Mouse (Mus musculus) heart, postnatal 0 days (tissue): ENCODE measurements around the gene Cnksr3. TPM values are rescaled to one million over a fixed set of nuclear protein-coding genes. Genes with fewer than 3 reads are reported as not detected.

Source experiments
- ATAC-seq: fragments of 200-750 bp; cut with Nextera tagmentation; 2 replicates; pipeline ENCODE4 v1.8.0; 2017; ENCODE audit warnings: low read depth, moderate number of reproducible peaks, moderate library complexity; ENCODE audit not compliant: insufficient read depth
- DNase-seq: peaks from one replicate; pipeline ENCODE4 v3.0.0-alpha.2; 2016; ENCODE audit warnings: low spot score
- H3K27ac ChIP-seq: fragments of 300-500 bp; sonication (generic); 2 replicates; pipeline ENCODE4 v1.5.1; 2014; ENCODE audit warnings: low read depth, mild to moderate bottlenecking
- H3K27me3 ChIP-seq: fragments of 300-500 bp; sonication (generic); 2 replicates; pipeline ENCODE4 v1.6.1; 2014; ENCODE audit warnings: low read length, mixed read lengths; ENCODE audit not compliant: control insufficient read depth, insufficient read depth
- H3K36me3 ChIP-seq: fragments of 300-500 bp; sonication (generic); replicated peaks from 2 replicates; pipeline ENCODE4 v1.6.1; 2014; ENCODE audit warnings: low read length, mixed read lengths; ENCODE audit not compliant: control insufficient read depth, insufficient read depth
- H3K4me1 ChIP-seq: fragments of 300-500 bp; sonication (generic); 2 replicates; pipeline ENCODE4 v1.6.1; 2014; ENCODE audit warnings: antibody characterized with exemption; ENCODE audit not compliant: control insufficient read depth, insufficient read depth
- H3K4me2 ChIP-seq: fragments of 300-500 bp; sonication (generic); 2 replicates; pipeline ENCODE4 v1.6.1; 2014; ENCODE audit warnings: low read depth, mild to moderate bottlenecking, low read length, moderate library complexity
- H3K4me3 ChIP-seq: fragments of 300-500 bp; sonication (generic); 2 replicates; pipeline ENCODE4 v1.5.1; 2014; ENCODE audit warnings: low read depth, low read length
- H3K9ac ChIP-seq: fragments of 300-500 bp; sonication (generic); replicated peaks from 2 replicates; pipeline ENCODE4 v1.6.1; 2014; ENCODE audit warnings: low read depth, low read length, mixed read lengths
- H3K9me3 ChIP-seq: fragments of 300-500 bp; sonication (generic); replicated peaks from 2 replicates; pipeline ENCODE4 v1.6.1; 2016; ENCODE audit warnings: low read length; ENCODE audit not compliant: control insufficient read depth
- CTCF ChIP-seq: IDR thresholded peaks from 2 replicates; pipeline ENCODE4 v1.5.1; 2016; ENCODE audit warnings: antibody characterized with exemption, control low read depth, low read depth
- EP300 ChIP-seq: IDR thresholded peaks from 2 replicates; pipeline ENCODE4 v1.6.1; 2016; ENCODE audit warnings: antibody characterized with exemption, low read depth
- WGBS: fragments of 180-500 bp; shearing (Covaris S2); extraction: QIAGEN DNeasy Blood & Tissue Kit; methylation state at CpG from one replicate; pipeline ENCODE4 v1.1.7; 2014; 5-methylcytosine and 5-hydroxymethylcytosine counted together
- polyA plus RNA-seq: library from polyadenylated mRNA; unstranded; fragments of >200 nt; fragmentation: Nextera tagmentation; extraction: Ambion mirVana; gene quantifications from 2 replicates; pipeline ENCODE4 v1.2.1, GENCODE M21; 2015
- total RNA-seq: library from RNA; depleted of rRNA; stranded (reverse); fragments of >200 nt; gene quantifications from 2 replicates; pipeline ENCODE4 v1.2.3, GENCODE M21; 2014; ENCODE audit warnings: low replicate concordance

The Cnksr3 gene
- total and polyA plus RNA-seq, 2 experiments from 2014 or later, result 8.1 to 16.6 TPM

- ATAC-seq, result no peak
- WGBS, result 89% methylated on average over 4 of the region's 4 CpGs
- H3K4me2 ChIP-seq, result no peak overlapping the region
These were observed 98.3 kb downstream of the Cnksr3 start for GRCm38 (mm10) chr10:7113747-7114146.

GRCm38 (mm10) chr10:7113144-7113543, 98.9 kb downstream of the Cnksr3 start:
- no peak for DNase-seq
- no peak for ATAC-seq
- Histone ChIP-seq H3K4me3 (no peak overlapping the region), H3K9me3 (no peaks in the 10 kb centered on the region), H3K27me3 (no peaks in the 10 kb centered on the region), H3K27ac (no peak overlapping the region), H3K36me3 (0 out of 2 replicates have a peak, but pooled peaks cover 6% of the 10 kb centered on the region), H3K4me2 (no peak overlapping the region), H3K9ac (no peak overlapping the region), H3K4me1 (no peaks in the 10 kb centered on the region)
- TF ChIP-seq CTCF, result no peak
- no peak for TF ChIP-seq EP300
- WGBS, result 86% methylated on average over 1 of the region's 1 CpGs

More at GRCm38 (mm10) chr10:7113747-7114146, 98.3 kb downstream of the Cnksr3 start:
- no peak for TF ChIP-seq EP300
- no peak for TF ChIP-seq CTCF
- no peak overlapping the region for H3K9ac ChIP-seq
- H3K4me1 ChIP-seq, result 0 out of 2 replicates have a peak, but pooled peaks cover 5% of the 10 kb centered on the region
- H3K9me3 ChIP-seq, result no peaks in the 10 kb centered on the region
- H3K36me3 ChIP-seq, result 0 out of 2 replicates have a peak, but pooled peaks cover 6% of the 10 kb centered on the region
- no peaks in the 10 kb centered on the region for H3K27me3 ChIP-seq
- H3K4me3 ChIP-seq, result no peak overlapping the region
- no peak overlapping the region for H3K27ac ChIP-seq
- DNase-seq, result no peak

- DNase-seq, result no peak
These were observed 100.5 kb downstream of the Cnksr3 start for GRCm38 (mm10) chr10:7111462-7112000.

GRCm38 (mm10) chr10:7103872-7104271, 108.2 kb downstream of the Cnksr3 start:
- Histone ChIP-seq H3K4me2 (no peak overlapping the region), H3K36me3 (no peaks in the 10 kb centered on the region), H3K27ac (no peak overlapping the region), H3K4me3 (no peak overlapping the region), H3K27me3 (no peaks in the 10 kb centered on the region), H3K9me3 (no peaks in the 10 kb centered on the region), H3K4me1 (no peaks in the 10 kb centered on the region), H3K9ac (no peak overlapping the region)
- DNase-seq (no peak), ATAC-seq (no peak)
- WGBS, result 36% methylated on average over 1 of the region's 1 CpGs
- TF ChIP-seq CTCF (no peak), EP300 (no peak)

More at GRCm38 (mm10) chr10:7111462-7112000, 100.5 kb downstream of the Cnksr3 start:
- Histone ChIP-seq H3K27ac (no peak overlapping the region), H3K4me1 (no peaks in the 10 kb centered on the region), H3K4me2 (no peak overlapping the region), H3K4me3 (no peak overlapping the region), H3K9me3 (no peaks in the 10 kb centered on the region), H3K36me3 (no peaks in the 10 kb centered on the region), H3K9ac (no peak overlapping the region), H3K27me3 (no peaks in the 10 kb centered on the region)
- TF ChIP-seq CTCF, result no peak
- 43% methylated on average over 6 of the region's 6 CpGs for WGBS
- no peak for ATAC-seq

- no peaks in the 10 kb centered on the region for H3K36me3 ChIP-seq
- no peaks in the 10 kb centered on the region for H3K27me3 ChIP-seq
- TF ChIP-seq EP300 (no peak), CTCF (no peak)
- H3K9me3 ChIP-seq, result no peaks in the 10 kb centered on the region
- DNase-seq (no peak), ATAC-seq (no peak)
- no peak overlapping the region for H3K9ac ChIP-seq
- no peak overlapping the region for H3K4me2 ChIP-seq
- WGBS, result 74% methylated on average over 1 of the region's 1 CpGs
- H3K4me3 ChIP-seq, result no peak overlapping the region
- no peak overlapping the region for H3K27ac ChIP-seq
- H3K4me1 ChIP-seq, result no peaks in the 10 kb centered on the region
These were observed 134.1 kb downstream of the Cnksr3 start for GRCm38 (mm10) chr10:7077971-7078370.

GRCm38 (mm10) chr10:7077389-7077808, 134.6 kb downstream of the Cnksr3 start:
- no peak overlapping the region for H3K27ac ChIP-seq
- H3K27me3 ChIP-seq, result no peaks in the 10 kb centered on the region
- H3K36me3 ChIP-seq, result no peaks in the 10 kb centered on the region
- ATAC-seq, result no peak
- no peak overlapping the region for H3K4me3 ChIP-seq
- H3K9ac ChIP-seq, result no peak overlapping the region
- 55% methylated on average over 7 of the region's 7 CpGs for WGBS
- no peak for DNase-seq
- H3K4me2 ChIP-seq, result no peak overlapping the region
- no peaks in the 10 kb centered on the region for H3K4me1 ChIP-seq
- no peaks in the 10 kb centered on the region for H3K9me3 ChIP-seq
- no peak for TF ChIP-seq EP300
- TF ChIP-seq CTCF, result no peak
